Mouse (Mus musculus) intestine, embryonic 14.5 days (tissue): Measurements from ENCODE around the gene Acsl3. TPM values are rescaled to one million over a fixed set of nuclear protein-coding genes. Genes with fewer than 3 reads are reported as not detected.

ENCODE experiments used
- ATAC-seq: fragments of 200-750 bp; cut with Nextera tagmentation; replicated peaks from 2 replicates; pipeline ENCODE4 v1.8.0; 2017; ENCODE audit warnings: low read depth, moderate number of reproducible peaks, moderate TSS enrichment, moderate library complexity; ENCODE audit not compliant: low FRiP score, low TSS enrichment
- DNase-seq: peaks from one replicate; pipeline ENCODE4 v3.0.0-alpha.2; 2018; ENCODE audit warnings: low spot score
- H3K27ac ChIP-seq: fragments of 300-500 bp; sonication (generic); 2 replicates; pipeline ENCODE4 v1.5.1; 2014; ENCODE audit warnings: low read depth, mild to moderate bottlenecking, control low read depth
- H3K27me3 ChIP-seq: fragments of 300-500 bp; sonication (generic); replicated peaks from 2 replicates; pipeline ENCODE4 v1.6.1; 2014; ENCODE audit warnings: low read length, control low read depth; ENCODE audit not compliant: control insufficient read depth, insufficient read depth
- H3K36me3 ChIP-seq: fragments of 300-500 bp; sonication (generic); 2 replicates; pipeline ENCODE4 v1.6.1; 2014; ENCODE audit warnings: low read length, control low read depth; ENCODE audit not compliant: control insufficient read depth, insufficient read depth
- H3K4me1 ChIP-seq: fragments of 300-500 bp; sonication (generic); replicated peaks from 2 replicates; pipeline ENCODE4 v1.6.1; 2014; ENCODE audit warnings: low read length, control low read depth, mixed read lengths; ENCODE audit not compliant: control insufficient read depth, insufficient read depth
- H3K4me2 ChIP-seq: fragments of 300-500 bp; sonication (generic); 2 replicates; pipeline ENCODE4 v1.6.1; 2014; ENCODE audit warnings: low read length
- H3K4me3 ChIP-seq: fragments of 300-500 bp; sonication (generic); 2 replicates; pipeline ENCODE4 v1.5.1; 2014; ENCODE audit warnings: low read depth, low read length, control low read depth, mixed read lengths
- H3K9ac ChIP-seq: fragments of 300-500 bp; sonication (generic); 2 replicates; pipeline ENCODE4 v1.6.1; 2014; ENCODE audit warnings: mild to moderate bottlenecking, low read length
- H3K9me3 ChIP-seq: fragments of 300-500 bp; sonication (generic); 2 replicates; pipeline ENCODE4 v1.6.1; 2016; ENCODE audit warnings: low read length, control low read depth; ENCODE audit not compliant: control insufficient read depth
- WGBS: fragments of 180-500 bp; shearing (Covaris S2); extraction: QIAGEN DNeasy Blood & Tissue Kit; methylation state at CpG from one replicate; pipeline ENCODE4 v1.1.7; 2014; 5-methylcytosine and 5-hydroxymethylcytosine counted together
- polyA plus RNA-seq: library from polyadenylated mRNA; unstranded; fragments of >200 nt; fragmentation: Nextera tagmentation; extraction: Ambion mirVana; gene quantifications from 2 replicates; pipeline ENCODE4 v1.2.1, GENCODE M21; 2014

Gene Acsl3
- polyA plus RNA-seq, 1 experiment from 2014 or later, result 87.5 TPM

- WGBS, result 84% methylated on average over 12 of the region's 12 CpGs
- no peak for DNase-seq
- H3K27me3 ChIP-seq, result no peaks in the 10 kb centered on the region
Observed at GRCm38 (mm10) chr1:78742198-78742597, 84.6 kb downstream of the Acsl3 start.

GRCm38 (mm10) chr1:78743318-78743717 lies 85.7 kb downstream of the Acsl3 start:
- H3K36me3 ChIP-seq, result no peaks in the 10 kb centered on the region
- peaks cover 7% of the 10 kb centered on the region; the same call in 1 of the 2 replicates for H3K4me1 ChIP-seq
- no peaks in the 10 kb centered on the region for H3K27me3 ChIP-seq
- no peak for ATAC-seq
- H3K4me3 ChIP-seq, result no peak overlapping the region
- no peak for DNase-seq
- 91% methylated on average over 4 of the region's 4 CpGs for WGBS
- H3K27ac ChIP-seq, result no peak overlapping the region
- 0 out of 2 replicates have a peak, but pooled peaks cover 4% of the 10 kb centered on the region for H3K9me3 ChIP-seq
- H3K9ac ChIP-seq, result no peak overlapping the region
- no peak overlapping the region for H3K4me2 ChIP-seq

More at GRCm38 (mm10) chr1:78742198-78742597, 84.6 kb downstream of the Acsl3 start:
- Histone ChIP-seq H3K4me1 (peaks cover 9% of the 10 kb centered on the region; the same call in 1 of the 2 replicates), H3K27ac (no peak overlapping the region), H3K9ac (no peak overlapping the region), H3K4me3 (no peak overlapping the region), H3K9me3 (0 out of 2 replicates have a peak, but pooled peaks cover 1% of the 10 kb centered on the region), H3K4me2 (no peak overlapping the region), H3K36me3 (no peaks in the 10 kb centered on the region)
- no peak for ATAC-seq

- Histone ChIP-seq H3K4me2 (no peak overlapping the region), H3K4me3 (no peak overlapping the region), H3K4me1 (peaks cover 7% of the 10 kb centered on the region; the same call in 1 of the 2 replicates), H3K9ac (no peak overlapping the region), H3K36me3 (no peaks in the 10 kb centered on the region), H3K27me3 (no peaks in the 10 kb centered on the region), H3K9me3 (0 out of 2 replicates have a peak, but pooled peaks cover 4% of the 10 kb centered on the region), H3K27ac (peak overlapping the region; percentile 48)
- 13% methylated on average over 5 of the region's 5 CpGs for WGBS
- ATAC-seq, result peak; percentile 76
- peak; percentile 74 for DNase-seq
Observed at GRCm38 (mm10) chr1:78745230-78745777, 87.7 kb downstream of the Acsl3 start.

Other genes starting within 250 kb of the Acsl3 start
- gene Farsb, start 168.9 kb upstream of the Acsl3 start, polyA plus RNA-seq, result 167 and 177 TPM in 2 replicates
- 0.16 TPM in 1 of 2 replicates, not detected in the other for gene Mogat1, start 146.8 kb upstream of the Acsl3 start, polyA plus RNA-seq
- 0.16 TPM in 1 of 2 replicates, not detected in the other for gene BC035947, start 145.7 kb upstream of the Acsl3 start, polyA plus RNA-seq
- gene Utp14b, start 213 bp downstream of the Acsl3 start, polyA plus RNA-seq, result 4.4 and 5.8 TPM in 2 replicates
- 4.6 and 5.4 TPM in 2 replicates for gene Kcne4, start 158.9 kb downstream of the Acsl3 start, polyA plus RNA-seq